Comparison of ENCODE assay signal across 10 mouse cellular contexts in the genomic region with DNA sequence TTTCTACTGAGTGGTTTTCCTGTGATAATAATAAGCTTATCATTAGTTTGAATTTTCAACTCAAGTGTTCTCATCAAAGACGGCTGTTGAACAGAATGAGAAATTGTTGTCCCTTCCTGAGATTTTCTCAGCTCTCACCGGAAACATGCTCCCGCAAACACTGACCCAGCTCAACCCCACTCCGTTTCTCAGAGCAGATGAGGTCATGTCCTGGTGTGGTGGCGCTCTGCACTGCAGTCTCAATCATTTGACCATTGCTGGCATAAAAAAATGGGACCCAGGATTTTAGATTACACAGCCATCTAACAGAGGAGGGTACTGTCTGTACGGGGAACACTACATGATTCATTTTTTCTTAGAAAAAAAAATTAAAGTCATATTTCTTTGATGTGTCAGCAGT.
DNase-seq lines count a peak whose midpoint lies in the region; ATAC-seq lines count a peak whose summit lies in the region.
"Had no signal": no experiment of that assay in that cellular context is flagged by ENCODE, and none has a peak within 500 bp of the region (broad histone marks: within the 10 kb centered on the region; RNA-seq: fewer than 3 reads in every experiment).

No protein-coding gene starts in this region.

- H3K36me3 ChIP-seq in lung, embryonic 15.5 days: no peaks in the 10 kb centered on the region
- H3K36me3 ChIP-seq: G1E had no signal

- H3K27me3 ChIP-seq in lung, embryonic 15.5 days: no peaks in the 10 kb centered on the region

- no peak overlapping the region for H3K9ac ChIP-seq in lung, embryonic 15.5 days

- peak; percentile 3 to 10 for DNase-seq in layer of hippocampus, adult 18-20 months (ENCODE audit: low spot score in 2 of 2)
- no peak for DNase-seq in layer of hippocampus, postnatal 25 days (ENCODE audit: extremely low spot score in 1 of 2, low spot score in 1 of 2)
- DNase-seq in adrenal gland, postnatal 10 days: peak; percentile 66
- peak; percentile 55 for DNase-seq in heart, postnatal 25 days (ENCODE audit: low spot score)
- no peak for DNase-seq in left cerebral cortex, adult 8-10 months (ENCODE audit: low spot score in 2 of 2)
- DNase-seq in cerebellum, adult 11 months: no peak
- DNase-seq in thymus, postnatal 4 days: no peak

- H3K9me3 ChIP-seq in lung, embryonic 15.5 days: no peaks in the 10 kb centered on the region

- intact Hi-C loops in heart, postnatal 25 days (cut with DNase I): no loop called here

- no peak overlapping the region for H3K27ac ChIP-seq in lung, embryonic 15.5 days

- H3K4me3 ChIP-seq in lung, embryonic 15.5 days: no peak overlapping the region
- H3K4me3 ChIP-seq: erythroblast, embryonic 14.5 days had no signal

- no peak overlapping the region for H3K4me2 ChIP-seq in lung, embryonic 15.5 days

- ATAC-seq in lung, embryonic 15.5 days (ENCODE audit: borderline replicate concordance, extremely low read depth, low FRiP score, low TSS enrichment): peak; percentile 46; the same call in 1 of the 2 replicates

- 0 out of 2 replicates have a peak, but pooled peaks cover 3% of the 10 kb centered on the region for H3K4me1 ChIP-seq in lung, embryonic 15.5 days

- 14% methylated on average over 6 of the region's 6 CpGs for WGBS in lung, embryonic 15.5 days

Comparison
In these comparisons a context has a peak if more than half of its experiments do, and no peak if none do; other contexts are left out.
1. DNase-seq: peak in layer of hippocampus, adult 18-20 months (2 of 2), adrenal gland, postnatal 10 days (single experiment) and heart, postnatal 25 days (single experiment); none in layer of hippocampus, postnatal 25 days (0 of 2), left cerebral cortex, adult 8-10 months (0 of 2), cerebellum, adult 11 months (single experiment) and thymus, postnatal 4 days (single experiment).